Mouse (Mus musculus) neutrophil, adult 5-6 weeks (primary cell): ENCODE data around the gene Csf1. TPM values are rescaled to one million over a fixed set of nuclear protein-coding genes. Genes with fewer than 3 reads are reported as not detected.

Source experiments
- total RNA-seq: library from RNA; stranded (forward); fragments of 200-1000 nt; gene quantifications from 2 replicates; pipeline ENCODE4 v1.2.3, GENCODE M21; 2017

The Csf1 gene
- total RNA-seq, 1 experiment from 2014 or later: 94.9 TPM

Other genes starting within 250 kb of the Csf1 start
- gene Slc6a17, start 242.5 kb downstream of the Csf1 start, total RNA-seq: under 0.01 TPM in 1 of 2 replicates, not detected in the other
- gene Ubl4b, start 205.4 kb downstream of the Csf1 start, total RNA-seq: not detected in 2 replicates
- gene Alx3, start 165.4 kb downstream of the Csf1 start, total RNA-seq: not detected in 2 replicates
- gene Gm10961, start 129.1 kb downstream of the Csf1 start, total RNA-seq: not detected in 2 replicates
- 33.5 and 41.1 TPM in 2 replicates for gene Strip1, start 128.8 kb downstream of the Csf1 start, total RNA-seq
- gene Ahcyl1, start 63.9 kb downstream of the Csf1 start, total RNA-seq: 61.3 and 64.3 TPM in 2 replicates
- not detected in 2 replicates for gene Eps8l3, start 116.8 kb upstream of the Csf1 start, total RNA-seq
- gene Gstm5, start 135.4 kb upstream of the Csf1 start, total RNA-seq: 0.93 and 1.5 TPM in 2 replicates
- not detected in 2 replicates for gene Gstm7, start 171.3 kb upstream of the Csf1 start, total RNA-seq
- not detected in 2 replicates for gene Gstm6, start 183.3 kb upstream of the Csf1 start, total RNA-seq
- gene Gstm3, start 208.8 kb upstream of the Csf1 start, total RNA-seq: not detected in 2 replicates
- not detected in 2 replicates for gene Gstm2, start 226.0 kb upstream of the Csf1 start, total RNA-seq